Mouse (Mus musculus) lung, postnatal 4 days (tissue): ENCODE measurements around the gene Tmem104.

Experiments used
- DNase-seq, 2 experiments: peaks; one replicate each; pipeline ENCODE4 v3.0.0; 2021

The Tmem104 gene

GRCm38 (mm10) chr11:115285282-115285681 is 98.0 kb downstream of the Tmem104 start:
- DNase-seq, result no peak

- DNase-seq, result no peak
Observed at GRCm38 (mm10) chr11:115286201-115286993, 99.1 kb downstream of the Tmem104 start.

- DNase-seq, result no peak
Observed at GRCm38 (mm10) chr11:115287386-115287785, 100.1 kb downstream of the Tmem104 start.

- no peak for DNase-seq
Observed at GRCm38 (mm10) chr11:115288305-115288704, 101.0 kb downstream of the Tmem104 start.

DNA sequence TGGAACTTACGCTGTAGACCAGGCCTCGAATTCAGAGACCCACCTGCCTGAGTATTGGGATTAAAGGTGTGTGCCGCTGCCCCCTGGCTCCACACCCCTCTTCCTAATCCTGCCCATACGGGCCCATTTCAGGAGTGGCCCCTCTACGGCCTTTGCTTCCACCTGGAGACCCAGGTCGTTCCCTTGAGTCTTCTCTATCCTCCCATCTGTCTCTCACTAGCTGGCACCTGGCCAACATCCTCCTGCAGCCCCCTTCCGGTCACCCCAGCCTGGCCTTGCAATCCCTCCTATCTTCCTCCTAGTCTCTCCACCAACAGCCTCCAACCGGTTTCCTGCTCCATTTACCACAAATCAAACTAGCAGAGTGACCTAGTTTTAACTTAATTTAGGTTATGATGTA is 102.6 kb downstream of the Tmem104 start:
- DNase-seq, result no peak

DNA sequence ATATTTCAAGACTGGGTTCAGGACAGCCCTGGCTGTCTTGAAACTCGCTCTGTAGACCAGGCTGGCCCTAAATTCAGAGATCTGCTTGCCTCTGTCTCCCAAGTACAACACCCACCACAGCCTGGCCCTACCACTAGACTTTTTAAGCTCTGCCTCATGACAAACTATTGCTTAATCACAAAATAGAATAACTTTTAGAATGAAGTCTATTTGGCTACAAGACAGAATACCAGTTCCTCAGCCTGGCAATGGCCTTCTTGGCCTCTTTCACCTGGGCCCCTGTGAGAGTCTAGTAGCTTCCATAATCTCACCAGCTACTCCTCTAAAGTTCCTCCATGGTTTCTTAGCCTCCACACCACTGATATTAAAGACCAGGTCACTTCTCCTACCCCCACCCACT is 103.0 kb downstream of the Tmem104 start:
- DNase-seq, result no peak

DNA sequence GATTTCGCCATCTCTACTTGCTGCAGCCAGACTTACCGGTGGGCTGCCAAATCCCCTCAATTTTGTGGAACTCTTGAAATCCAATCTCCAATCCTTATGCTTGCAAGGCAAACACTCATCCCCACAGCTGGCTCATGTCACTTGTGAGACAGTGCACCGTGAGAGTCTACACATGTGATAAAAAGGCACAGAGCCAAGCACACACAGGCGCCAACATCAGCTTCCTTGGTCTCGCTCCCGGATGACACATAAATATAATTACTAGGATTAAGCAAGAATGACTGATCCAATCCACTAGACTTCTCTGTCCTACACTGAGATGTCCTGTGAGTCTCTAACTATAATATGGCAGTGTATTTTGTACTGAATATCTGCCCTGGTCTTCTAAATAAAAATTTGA is 103.6 kb downstream of the Tmem104 start:
- peak; percentile 66 to 87 for DNase-seq

GRCm38 (mm10) chr11:115291503-115291902 is 104.2 kb downstream of the Tmem104 start:
- DNase-seq, result no peak

DNA sequence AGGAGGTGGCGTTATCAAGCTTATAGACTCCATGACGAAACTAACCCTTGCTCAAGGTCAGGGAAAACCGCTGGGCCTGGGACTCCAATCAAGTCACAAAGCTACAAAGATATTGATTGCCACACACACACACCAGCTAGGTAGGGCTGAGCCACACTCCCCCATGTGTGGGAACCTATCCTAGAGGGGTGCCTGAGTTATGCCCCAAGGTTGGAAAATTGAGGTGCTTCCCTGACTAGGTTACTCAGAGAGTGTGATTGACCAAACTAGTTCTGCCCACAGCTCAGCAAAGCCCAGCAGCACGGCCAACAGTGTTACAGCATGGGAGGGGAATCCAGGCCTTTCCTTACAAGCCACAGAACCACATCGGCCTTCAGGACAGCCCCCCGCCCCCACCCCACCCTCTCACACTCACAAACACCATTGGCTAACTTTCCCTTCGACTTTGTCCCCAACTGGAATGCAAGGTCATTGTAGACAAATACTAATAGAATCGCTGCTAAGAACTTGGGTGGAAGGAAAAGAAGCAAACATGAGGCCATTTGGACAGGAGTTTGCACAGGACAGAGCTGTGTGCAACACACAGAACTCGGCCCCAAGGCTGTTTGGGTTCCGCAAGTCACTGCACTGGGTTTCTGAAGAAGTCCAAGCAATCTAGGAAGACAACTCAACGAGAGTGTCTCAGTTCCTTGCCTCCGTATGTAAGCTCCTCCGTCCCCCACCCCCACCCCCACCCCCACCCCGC is 105.5 kb downstream of the Tmem104 start:
- no peak for DNase-seq

- no peak for DNase-seq
Observed at GRCm38 (mm10) chr11:115295939-115296338, 108.7 kb downstream of the Tmem104 start.
